Mouse (Mus musculus): Measurements from ENCODE around the gene 4930563M21Rik. TPM values are rescaled to one million over a fixed set of nuclear protein-coding genes. Genes with fewer than 3 reads are reported as not detected.
A peak's percentile ranks its signal among the peaks of the same experiment; 100 is the strongest.
"Not testable (repeated sequence)": the region's sequence is repeated elsewhere in the genome, so short reads cannot be mapped to it uniquely, and the experiment has no call there.

Gene 4930563M21Rik
- not detected for total RNA-seq (2018; cell fraction: chromatin; rRNA removed)
- total RNA-seq (2018; cell fraction: cytosol; rRNA removed) = not detected
- not detected for total RNA-seq (2018; cell fraction: nucleus; rRNA removed)
- polyA plus RNA-seq (2018) = not detected in 3 replicates

- no peak within 1 kb of the TSS for H3K27ac ChIP-seq
- 88% methylated on average over 4 of the region's 4 CpGs for WGBS (ENCODE audit: missing documents)
Measured at GRCm38 (mm10) chr9:56010450-56010849, at the start of gene 4930563M21Rik. 4930563M21Rik (minus strand) TSS chr9:56010550.

GRCm38 (mm10) chr9:56056147-56056546, 45.8 kb upstream of the 4930563M21Rik start:
- Histone ChIP-seq H3K79me2 (ENCODE audit: inconsistent target) (no peaks in the 10 kb centered on the region), H3K36me3 (ENCODE audit: inconsistent target) (peaks cover 30% of the 10 kb centered on the region), H3K27ac (no peak overlapping the region), H3K4me3 (ENCODE audit: inconsistent target) (no peak overlapping the region)
- WGBS (ENCODE audit: missing documents) = 99% methylated on average over 6 of the region's 6 CpGs

More at GRCm38 (mm10) chr9:56010450-56010849, at the start of gene 4930563M21Rik:
- Histone ChIP-seq H3K36me3 (ENCODE audit: inconsistent target) (no peaks in the 10 kb centered on the region), H3K79me2 (ENCODE audit: inconsistent target) (no peaks in the 10 kb centered on the region), H3K4me3 (ENCODE audit: inconsistent target) (no peak within 1 kb of the TSS)

DNA sequence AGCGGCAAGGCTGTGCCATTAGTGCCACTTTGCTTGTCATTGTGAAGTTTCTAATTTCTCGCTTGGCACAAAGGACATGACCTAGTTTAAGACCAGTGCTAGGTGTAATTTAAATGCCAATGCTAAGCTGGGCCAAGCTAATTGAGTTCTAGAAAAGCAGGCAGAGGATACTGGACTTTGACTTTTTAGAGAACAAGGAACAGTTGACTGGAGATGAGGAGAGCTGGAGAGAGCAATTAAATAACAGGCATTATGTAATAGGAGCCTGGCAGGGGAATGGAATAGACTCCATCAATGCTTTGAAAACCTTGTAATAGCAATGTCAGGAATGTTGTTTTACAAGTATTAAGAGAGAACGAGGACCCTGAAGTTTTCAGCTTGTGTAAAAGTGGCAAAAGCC, 43.4 kb upstream of the 4930563M21Rik start:
- Histone ChIP-seq H3K27ac (no peak overlapping the region), H3K36me3 (ENCODE audit: inconsistent target) (peaks cover 15% of the 10 kb centered on the region; the same call in 1 of the 2 replicates), H3K79me2 (ENCODE audit: inconsistent target) (no peaks in the 10 kb centered on the region), H3K4me3 (ENCODE audit: inconsistent target) (no peak overlapping the region)
- WGBS (ENCODE audit: missing documents) = 90% methylated on average over 3 of the region's 3 CpGs

DNA sequence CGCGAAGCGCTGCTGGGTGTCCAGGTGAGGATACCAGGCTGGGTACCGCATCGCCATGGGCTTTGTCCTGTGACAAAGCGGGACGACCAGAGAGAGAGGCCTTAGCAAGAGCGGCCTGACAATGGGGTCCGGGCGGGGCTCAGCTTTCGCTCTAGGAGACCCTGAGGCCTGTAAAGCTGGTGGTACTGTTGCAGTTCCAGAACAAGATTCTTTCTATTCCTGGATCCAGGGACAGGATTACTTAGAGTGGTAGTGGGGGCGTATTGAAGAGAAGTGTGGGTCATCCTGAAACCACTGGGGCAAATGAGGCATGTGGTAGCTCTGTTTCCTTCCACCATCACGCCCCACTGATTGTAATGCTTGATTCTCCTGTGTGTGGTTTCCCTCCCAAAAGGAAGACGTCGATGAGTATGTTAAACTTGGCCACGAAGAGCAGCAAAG, 31.9 kb upstream of the 4930563M21Rik start:
- under 1% methylated on average over 16 of the region's 16 CpGs for WGBS (ENCODE audit: missing documents)
- Histone ChIP-seq H3K4me3 (ENCODE audit: inconsistent target) (peak overlapping the region; percentile 68), H3K27ac (peak overlapping the region; percentile 38), H3K36me3 (ENCODE audit: inconsistent target) (0 out of 2 replicates have a peak, but pooled peaks cover 8% of the 10 kb centered on the region), H3K79me2 (ENCODE audit: inconsistent target) (no peaks in the 10 kb centered on the region)

DNA sequence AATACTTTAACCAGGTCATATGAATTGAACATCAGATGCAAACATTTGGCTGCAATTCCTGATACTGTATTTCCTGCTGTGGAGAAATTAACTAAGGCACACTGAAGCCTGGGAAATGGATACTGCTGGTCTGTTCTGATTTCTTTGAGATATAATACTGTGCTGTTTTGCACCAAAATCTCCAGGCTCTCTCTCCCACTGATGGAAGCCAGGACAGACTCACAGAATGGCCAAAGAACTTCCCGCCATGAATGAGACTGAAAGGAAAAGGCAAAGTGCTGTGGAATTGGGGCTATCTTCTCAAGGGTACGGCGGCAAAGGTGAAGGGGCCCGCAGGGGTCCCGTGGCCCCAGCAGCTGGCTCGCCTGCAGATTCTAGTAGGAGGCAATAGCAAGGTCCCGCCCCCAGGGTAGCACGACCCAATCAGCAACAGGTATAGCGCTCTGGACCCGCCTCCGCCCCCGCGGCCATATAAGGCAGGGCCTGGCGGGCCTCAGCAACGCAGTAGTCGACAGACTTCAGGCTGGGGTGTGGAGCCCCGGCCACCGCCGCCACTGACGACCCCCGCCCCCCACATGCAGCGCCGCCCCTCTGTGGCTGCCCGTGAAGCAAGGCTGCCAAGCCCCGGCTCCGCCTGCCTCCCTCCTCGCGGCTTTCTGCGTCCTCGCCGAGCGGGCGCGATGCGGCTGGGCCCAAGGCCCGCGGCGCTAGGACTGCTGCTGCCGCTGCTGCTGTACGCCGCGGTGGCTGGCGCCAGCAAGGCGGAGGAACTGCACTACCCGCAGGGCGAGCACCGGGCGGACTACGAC, 31.2 kb upstream of the 4930563M21Rik start, which contains the start of gene Rcn2:
Gene Rcn2 (plus strand): TSS at position 474 of the 809 bp plus-strand sequence.
- Histone ChIP-seq H3K79me2 (ENCODE audit: inconsistent target) (no peaks in the 10 kb centered on the region), H3K27ac (peak within 1 kb of the TSS; percentile 38), H3K36me3 (ENCODE audit: inconsistent target) (0 out of 2 replicates have a peak, but pooled peaks cover 8% of the 10 kb centered on the region), H3K4me3 (ENCODE audit: inconsistent target) (peak within 1 kb of the TSS; percentile 68)
- WGBS (ENCODE audit: missing documents) = 2% methylated on average over 38 of the region's 49 CpGs

DNA sequence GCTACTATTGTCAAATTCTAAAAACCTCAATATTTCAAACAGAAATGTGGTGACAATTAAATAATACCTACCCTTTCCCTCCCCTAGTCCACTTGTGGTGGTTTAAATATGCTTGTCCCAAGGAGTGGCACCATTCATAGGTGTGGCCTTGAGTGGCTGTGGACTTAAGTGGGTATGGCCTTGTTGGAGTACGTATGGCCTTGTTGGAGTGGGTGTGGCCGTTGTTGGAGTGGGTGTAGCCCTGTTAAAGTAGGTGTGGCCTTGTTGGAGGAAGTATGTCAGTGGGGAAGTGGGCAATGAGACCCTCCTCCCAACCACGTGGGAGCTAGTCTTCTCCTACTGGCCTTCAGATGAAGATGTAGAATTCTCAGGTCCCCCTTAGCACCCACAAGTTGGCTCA, 21.9 kb upstream of the 4930563M21Rik start:
- no peak overlapping the region for H3K27ac ChIP-seq
- 57% methylated on average over 3 of the region's 3 CpGs for WGBS (ENCODE audit: missing documents)

DNA sequence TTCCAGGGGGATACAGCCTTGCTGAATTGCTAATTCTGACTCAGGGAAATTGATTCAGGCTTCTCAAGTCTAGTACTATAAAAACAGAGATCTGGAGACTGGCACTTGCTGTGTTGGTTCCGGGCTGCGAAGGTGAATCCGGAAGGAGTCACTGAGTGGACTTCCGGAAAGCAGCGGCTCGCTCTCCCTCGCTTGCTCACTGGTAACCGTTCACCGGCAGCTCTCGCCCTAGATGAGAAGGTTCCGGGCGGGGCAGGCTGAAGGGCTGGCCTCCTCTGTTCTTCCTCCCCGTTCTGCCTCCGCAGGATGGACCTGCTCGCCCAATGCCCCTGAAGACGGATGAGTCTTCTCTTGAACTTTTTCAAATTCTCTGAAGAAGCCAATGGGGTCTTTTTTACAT, 16.9 kb upstream of the 4930563M21Rik start:
- Histone ChIP-seq H3K36me3 (ENCODE audit: inconsistent target) (no peaks in the 10 kb centered on the region), H3K4me3 (ENCODE audit: inconsistent target) (no peak overlapping the region), H3K27ac (no peak overlapping the region), H3K79me2 (ENCODE audit: inconsistent target) (no peaks in the 10 kb centered on the region)
- WGBS (ENCODE audit: missing documents) = 91% methylated on average over 15 of the region's 16 CpGs

More for the DNA sequence above, 21.9 kb upstream of the 4930563M21Rik start:
- Histone ChIP-seq H3K79me2 (ENCODE audit: inconsistent target) (no peaks in the 10 kb centered on the region), H3K4me3 (ENCODE audit: inconsistent target) (no peak overlapping the region), H3K36me3 (ENCODE audit: inconsistent target) (no peaks in the 10 kb centered on the region)

- WGBS (ENCODE audit: missing documents) = 85% methylated on average over 2 of the region's 2 CpGs
- H3K36me3 ChIP-seq (ENCODE audit: inconsistent target) = no peaks in the 10 kb centered on the region
- no peak overlapping the region for H3K27ac ChIP-seq
- no peaks in the 10 kb centered on the region for H3K79me2 ChIP-seq (ENCODE audit: inconsistent target)
- H3K4me3 ChIP-seq (ENCODE audit: inconsistent target) = no peak overlapping the region
Measured at GRCm38 (mm10) chr9:56024772-56025171, 14.4 kb upstream of the 4930563M21Rik start.

- not testable (repeated sequence) for H3K4me3 ChIP-seq (ENCODE audit: inconsistent target); H3K27ac ChIP-seq; H3K36me3 ChIP-seq (ENCODE audit: inconsistent target); H3K79me2 ChIP-seq (ENCODE audit: inconsistent target)
- no CpG with 5 or more reads among the region's 2 CpGs for WGBS (ENCODE audit: missing documents)
Measured at GRCm38 (mm10) chr9:56004679-56005078, 5.7 kb downstream of the 4930563M21Rik start.

DNA sequence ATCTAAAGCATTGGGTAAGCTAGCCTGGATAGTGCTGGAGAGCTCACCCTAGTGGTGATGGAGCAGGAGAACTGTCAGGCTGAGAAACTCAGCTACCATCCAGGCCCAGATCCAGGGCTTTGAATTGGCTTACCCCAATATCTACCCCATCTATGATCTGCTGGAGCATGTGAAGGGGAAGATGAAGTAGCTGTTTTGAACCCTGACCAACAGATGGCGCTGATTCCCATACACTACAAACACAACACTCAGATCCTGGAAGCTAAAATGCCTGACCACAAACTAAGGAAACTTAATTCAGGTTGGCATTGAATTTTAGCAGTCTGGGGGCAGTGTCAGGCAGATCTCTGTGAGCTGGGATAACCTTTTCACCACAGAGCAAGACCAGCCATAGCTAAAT, 63.5 kb downstream of the 4930563M21Rik start:
- 0% methylated on average over 1 of the region's 1 CpGs for WGBS (ENCODE audit: missing documents)
- H3K79me2 ChIP-seq (ENCODE audit: inconsistent target) = no peaks in the 10 kb centered on the region
- H3K27ac ChIP-seq = no peak overlapping the region
- H3K4me3 ChIP-seq (ENCODE audit: inconsistent target) = no peak overlapping the region
- H3K36me3 ChIP-seq (ENCODE audit: inconsistent target) = no peaks in the 10 kb centered on the region

- H3K27ac ChIP-seq = no peak overlapping the region
- H3K4me3 ChIP-seq (ENCODE audit: inconsistent target) = no peak overlapping the region
- no peaks in the 10 kb centered on the region for H3K79me2 ChIP-seq (ENCODE audit: inconsistent target)
- H3K36me3 ChIP-seq (ENCODE audit: inconsistent target) = no peaks in the 10 kb centered on the region
Measured at GRCm38 (mm10) chr9:55941356-55941755, 69.0 kb downstream of the 4930563M21Rik start.

DNA sequence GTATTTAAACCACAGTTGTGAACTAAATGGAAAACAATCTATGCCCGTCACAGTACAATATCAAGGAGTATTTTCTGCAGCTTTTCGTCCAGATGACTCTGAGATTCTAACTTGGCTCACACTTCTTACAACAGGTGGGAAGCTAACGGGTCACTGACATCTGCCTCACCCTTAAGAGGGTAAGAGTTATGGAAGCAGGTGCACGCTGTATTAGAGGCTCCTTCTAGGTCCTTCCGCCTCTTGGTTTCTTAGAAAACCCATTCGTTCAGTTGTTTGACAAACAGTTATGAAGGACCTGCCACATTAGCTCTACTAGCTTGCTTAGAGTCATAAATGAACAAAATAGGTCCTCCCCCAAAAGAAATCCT, 71.7 kb downstream of the 4930563M21Rik start:
- Histone ChIP-seq H3K79me2 (ENCODE audit: inconsistent target) (no peaks in the 10 kb centered on the region), H3K4me3 (ENCODE audit: inconsistent target) (peak overlapping the region; percentile 60), H3K27ac (no peak overlapping the region), H3K36me3 (ENCODE audit: inconsistent target) (no peaks in the 10 kb centered on the region)
- WGBS (ENCODE audit: missing documents) = 17% methylated on average over 6 of the region's 6 CpGs

DNA sequence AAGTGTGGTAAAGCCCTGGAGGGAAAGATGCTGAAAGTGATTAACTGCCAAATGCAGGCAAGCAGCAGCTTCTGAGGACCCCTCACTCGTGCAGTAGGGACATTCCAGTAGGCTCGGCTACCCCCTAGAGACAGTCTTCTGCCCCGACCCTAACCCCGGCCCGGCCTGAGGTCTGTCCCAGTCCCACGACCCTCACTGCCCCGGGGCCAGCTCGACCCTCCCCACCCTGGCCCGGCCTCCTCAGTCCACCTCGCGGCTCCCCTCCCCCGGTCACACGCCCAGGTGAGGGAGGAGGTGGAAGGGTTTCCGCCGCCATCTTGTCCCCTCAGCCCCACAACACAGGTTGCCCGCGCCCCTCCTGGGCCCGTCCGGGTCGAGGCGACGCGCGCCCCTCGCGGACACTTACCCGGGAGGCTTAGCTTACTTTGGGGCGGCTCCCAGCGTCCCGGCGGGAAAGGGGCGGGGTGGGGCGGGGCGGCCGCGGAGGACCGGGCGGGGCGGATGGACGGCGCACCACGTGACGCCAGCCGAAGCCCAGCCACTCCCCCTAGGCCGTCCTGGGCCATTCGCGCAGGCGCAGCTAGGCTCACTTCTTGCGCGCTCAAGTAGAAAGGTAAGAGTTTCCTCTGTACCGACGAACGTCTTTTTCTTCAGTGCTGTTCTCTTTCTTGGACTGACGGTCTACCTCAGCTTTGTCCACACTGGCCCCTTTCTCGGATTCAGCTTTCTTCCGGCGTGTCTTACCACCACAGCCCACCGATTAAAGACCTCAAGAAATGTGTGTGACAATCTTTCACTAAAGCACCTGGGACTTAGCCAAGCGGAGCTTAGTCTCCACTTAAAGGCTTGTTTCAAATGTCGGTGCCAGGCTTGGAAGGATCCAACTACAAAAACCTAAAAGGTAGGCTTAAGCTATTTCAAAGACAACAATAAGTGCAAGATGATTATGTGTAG, 72.4 kb downstream of the 4930563M21Rik start, which contains the start of gene Scaper:
Gene Scaper (minus strand): TSS at position 456 of the 954 bp plus-strand sequence.
- no peaks in the 10 kb centered on the region for H3K36me3 ChIP-seq (ENCODE audit: inconsistent target)
- H3K4me3 ChIP-seq (ENCODE audit: inconsistent target) = peak within 1 kb of the TSS; percentile 60
- H3K79me2 ChIP-seq (ENCODE audit: inconsistent target) = no peaks in the 10 kb centered on the region
- H3K27ac ChIP-seq = no peak within 1 kb of the TSS
- WGBS (ENCODE audit: missing documents) = 1% methylated on average over 60 of the region's 60 CpGs

- Histone ChIP-seq H3K4me3 (ENCODE audit: inconsistent target) (peak overlapping the region; percentile 46), H3K36me3 (ENCODE audit: inconsistent target) (no peaks in the 10 kb centered on the region), H3K79me2 (ENCODE audit: inconsistent target) (no peaks in the 10 kb centered on the region), H3K27ac (no peak overlapping the region)
- WGBS (ENCODE audit: missing documents) = 29% methylated on average over 5 of the region's 5 CpGs
Measured at GRCm38 (mm10) chr9:55937224-55937663, 73.1 kb downstream of the 4930563M21Rik start.
